Comparison of ENCODE assay signal across 8 mouse cellular contexts in the genomic region with DNA sequence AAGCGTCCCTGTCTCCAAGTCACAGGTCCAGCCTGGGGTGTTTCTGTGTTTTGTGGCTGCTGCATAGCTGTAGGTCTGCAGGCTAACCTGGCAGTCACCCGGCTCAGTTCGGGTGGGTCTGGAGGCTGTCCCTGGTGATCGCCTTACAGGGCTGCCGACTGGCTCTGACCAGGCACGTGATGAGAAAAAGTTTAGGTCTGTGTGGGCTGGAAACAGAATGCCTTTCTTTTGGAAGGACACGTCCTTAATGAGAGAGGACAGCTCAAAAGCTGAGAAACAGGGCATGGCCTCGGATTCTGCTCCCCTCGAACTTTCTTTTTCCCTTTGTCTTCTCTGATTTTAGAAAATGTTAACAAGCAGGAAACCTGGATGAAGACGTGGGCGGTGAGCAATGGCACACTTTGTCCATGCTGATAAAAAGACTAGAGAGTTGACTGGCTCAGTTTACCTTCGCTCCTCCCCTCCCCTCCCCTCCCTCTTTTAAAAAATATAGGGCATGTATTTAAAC. TPM values are rescaled to one million over a fixed set of nuclear protein-coding genes. Genes with fewer than 3 reads are reported as not detected.
DNase-seq lines count a peak whose midpoint lies in the region; ATAC-seq and TF ChIP-seq lines count a peak whose summit lies in the region.

A gene (minus strand): TSS at position 114 of the 508 bp plus-strand sequence.

- TF ChIP-seq CTCF in ES-Bruce4 (IDR thresholded peaks at IDR 0.05; ENCODE audit: low read depth, low read length), result no peak

- no peaks in the 10 kb centered on the region for H3K9me3 ChIP-seq in ES-Bruce4 (replicated peaks; ENCODE audit: control insufficient read depth, insufficient read depth, low read length, poor library complexity, severe bottlenecking)
- no peaks in the 10 kb centered on the region for H3K9me3 ChIP-seq in kidney, embryonic 14.5 days (ENCODE audit: control insufficient read depth, low read length)

- ATAC-seq in granulocyte monocyte progenitor cell, adult 5-6 weeks (replicated peaks; ENCODE audit: poor library complexity, severe bottlenecking), result peak; percentile 43
- ATAC-seq in kidney, embryonic 14.5 days (ENCODE audit: low FRiP score, low TSS enrichment), result peak; percentile 74
- no peak for ATAC-seq in CD4-positive, CD25-positive, alpha-beta regulatory T cell, adult 4 months

- peak within 1 kb of the TSS; percentile 6; the same call in 1 of the 2 replicates for H3K4me3 ChIP-seq in ES-Bruce4 (ENCODE audit: low read depth, low read length)
- H3K4me3 ChIP-seq in kidney, embryonic 14.5 days (ENCODE audit: low read length), result peak within 1 kb of the TSS; percentile 14; the same call in 1 of the 2 replicates

- no peak within 1 kb of the TSS for H3K27ac ChIP-seq in ES-Bruce4 (ENCODE audit: insufficient read depth, low read length)
- no peak within 1 kb of the TSS for H3K27ac ChIP-seq in kidney, embryonic 14.5 days (ENCODE audit: low read depth, low read length)

- H3K36me3 ChIP-seq in ES-Bruce4 (ENCODE audit: control insufficient read depth, insufficient read depth, low read length, poor library complexity, severe bottlenecking), result no peaks in the 10 kb centered on the region
- no peaks in the 10 kb centered on the region for H3K36me3 ChIP-seq in kidney, embryonic 14.5 days (ENCODE audit: control insufficient read depth, insufficient read depth, low read length)

- H3K9ac ChIP-seq in ES-Bruce4 (ENCODE audit: low read depth, poor library complexity, severe bottlenecking), result no peak within 1 kb of the TSS
- H3K9ac ChIP-seq in kidney, embryonic 14.5 days (ENCODE audit: low read depth, low read length), result peak within 1 kb of the TSS; percentile 23

- H3K4me1 ChIP-seq in ES-Bruce4 (ENCODE audit: control insufficient read depth, insufficient read depth, low read length), result no peaks in the 10 kb centered on the region
- peaks cover 14% of the 10 kb centered on the region for H3K4me1 ChIP-seq in kidney, embryonic 14.5 days (ENCODE audit: control insufficient read depth, insufficient read depth, low read length)

- no peaks in the 10 kb centered on the region for H3K27me3 ChIP-seq in ES-Bruce4 (ENCODE audit: control insufficient read depth, insufficient read depth, low read length, poor library complexity, severe bottlenecking)
- 0 out of 2 replicates have a peak, but pooled peaks cover 2% of the 10 kb centered on the region for H3K27me3 ChIP-seq in kidney, embryonic 14.5 days (ENCODE audit: control insufficient read depth, insufficient read depth, low read length)

- TF ChIP-seq EP300 in ES-Bruce4 (IDR thresholded peaks at IDR 0.05; ENCODE audit: insufficient read depth, low read depth, low read length), result no peak

- 15% methylated on average over 12 of the region's 12 CpGs for WGBS in kidney, embryonic 14.5 days

- DNase-seq in ZHBTc4 (ENCODE audit: low read depth, low spot score), result peak; percentile 49
- peak; percentile 53 for DNase-seq in lung, postnatal 10 days
- no peak for DNase-seq in right cerebral cortex, adult 18-20 months
- DNase-seq in frontal cortex, postnatal 25 days (ENCODE audit: low spot score in 2 of 2), result no peak

- peak within 1 kb of the TSS; percentile 32 for H3K4me2 ChIP-seq in kidney, embryonic 14.5 days (replicated peaks; ENCODE audit: low read depth, low read length)

- TF ChIP-seq POLR2A in ES-Bruce4 (IDR thresholded peaks at IDR 0.05; ENCODE audit: insufficient read depth, low read length), result no peak

RNA-seq across cellular contexts. Expression of the gene that starts here (rescaled TPM):
- not detected in 2 replicates for polyA plus RNA-seq in ES-Bruce4 (2011; ENCODE audit: insufficient read depth, insufficient read length, low read depth, missing spikeins)
- not detected in 2 replicates for total RNA-seq in granulocyte monocyte progenitor cell, adult 5-6 weeks (2014; fragmentation: Nextera tagmentation)
- 0.21 TPM in 1 of 2 replicates, not detected in the other for total RNA-seq in granulocyte monocyte progenitor cell, adult 5-6 weeks (2017)
- not detected in 2 replicates for polyA plus RNA-seq in kidney, embryonic 14.5 days (2014; fragmentation: Nextera tagmentation; extraction: Ambion mirVana)
- polyA plus RNA-seq in CD4-positive, CD25-positive, alpha-beta regulatory T cell, adult 4 months (2017; shearing (Covaris generic)), result under 1 TPM; 0.38 to 0.71 TPM

Comparison
In these comparisons a context has a peak if more than half of its experiments do, and no peak if none do; other contexts are left out.
1. Peak in ATAC-seq in granulocyte monocyte progenitor cell, adult 5-6 weeks; RNA of the gene not detected or under 1 TPM.
2. Peak in ATAC-seq, H3K4me3 ChIP-seq, H3K9ac ChIP-seq and H3K4me2 ChIP-seq in kidney, embryonic 14.5 days; RNA of the gene not detected or under 1 TPM.
3. DNase-seq: peak in ZHBTc4 (single experiment) and lung, postnatal 10 days (single experiment); none in right cerebral cortex, adult 18-20 months (single experiment) and frontal cortex, postnatal 25 days (0 of 2).